Comparison of ENCODE assay signal across 8 mouse cellular contexts in the genomic region with DNA sequence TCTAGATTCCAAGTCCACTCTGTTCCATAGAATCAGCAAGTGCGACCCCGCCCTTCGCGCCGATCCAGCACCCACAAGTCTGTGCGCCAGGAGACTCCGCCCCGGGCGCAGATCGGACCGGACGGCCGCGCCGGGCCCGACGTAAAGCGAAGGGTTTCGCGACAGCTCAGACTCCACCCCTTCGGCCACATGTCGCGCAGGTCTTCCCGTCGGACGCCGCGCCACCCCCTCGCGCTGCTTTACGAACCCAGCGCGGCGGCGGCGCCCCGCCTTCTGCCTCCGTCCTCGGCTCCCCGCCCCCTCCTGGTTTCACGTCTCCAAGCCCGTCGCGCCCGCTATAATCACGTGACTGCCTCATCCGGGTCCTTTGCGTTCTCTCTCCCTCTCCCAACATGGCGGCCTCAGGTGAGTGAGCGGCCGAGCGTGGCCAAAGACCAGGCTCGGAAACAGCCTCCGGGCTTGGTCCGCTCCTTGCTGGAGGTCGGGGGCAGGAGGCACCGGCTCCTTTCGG. TPM values are rescaled to one million over a fixed set of nuclear protein-coding genes. Genes with fewer than 3 reads are reported as not detected.
DNase-seq lines count a peak whose midpoint lies in the region; ATAC-seq lines count a peak whose summit lies in the region.

A gene (plus strand): TSS at position 215 of the 511 bp plus-strand sequence.

- peak within 1 kb of the TSS; percentile 95 for H3K4me3 ChIP-seq in forebrain, embryonic 14.5 days (ENCODE audit: low read depth, low read length)
- H3K4me3 ChIP-seq in neural tube, embryonic 15.5 days (replicated peaks) = peak within 1 kb of the TSS; percentile 95

- peak; percentile 99 for DNase-seq in ES-CJ7 (ENCODE audit: low read depth, low spot score)
- peak; percentile 99 for DNase-seq in cerebellum, adult 11 months
- DNase-seq in forebrain, embryonic 14.5 days (ENCODE audit: low spot score) = peak; percentile 99
- DNase-seq in heart, postnatal 14 days = peak; percentile 99
- peak; percentile 99 for DNase-seq in layer of hippocampus, adult 11-12 months (ENCODE audit: low spot score)
- DNase-seq in lung, adult 18-20 months = peak; percentile 99
- peak; percentile 99 for DNase-seq in testis, postnatal 14 days (ENCODE audit: low spot score)

- under 1% methylated on average over 58 of the region's 58 CpGs for WGBS in forebrain, embryonic 14.5 days
- under 1% methylated on average over 58 of the region's 58 CpGs for WGBS in neural tube, embryonic 15.5 days

- ATAC-seq in forebrain, embryonic 14.5 days = peak; percentile 95
- ATAC-seq in neural tube, embryonic 15.5 days (ENCODE audit: low FRiP score) = peak; percentile 91

- H3K27ac ChIP-seq in forebrain, embryonic 14.5 days (ENCODE audit: low read depth, low read length) = peak within 1 kb of the TSS; percentile 96
- H3K27ac ChIP-seq in neural tube, embryonic 15.5 days (replicated peaks) = peak within 1 kb of the TSS; percentile 99

- H3K36me3 ChIP-seq in forebrain, embryonic 14.5 days (ENCODE audit: control insufficient read depth, insufficient read depth, low read length) = no peaks in the 10 kb centered on the region
- H3K36me3 ChIP-seq in neural tube, embryonic 15.5 days = no peaks in the 10 kb centered on the region

- H3K9ac ChIP-seq in forebrain, embryonic 14.5 days (ENCODE audit: low read length) = peak within 1 kb of the TSS; percentile 96
- peak within 1 kb of the TSS; percentile 95 for H3K9ac ChIP-seq in neural tube, embryonic 15.5 days (replicated peaks)

- H3K27me3 ChIP-seq in forebrain, embryonic 14.5 days (replicated peaks; ENCODE audit: control insufficient read depth, insufficient read depth, low read length) = no peaks in the 10 kb centered on the region
- 0 out of 2 replicates have a peak, but pooled peaks cover 3% of the 10 kb centered on the region for H3K27me3 ChIP-seq in neural tube, embryonic 15.5 days (replicated peaks)

- H3K9me3 ChIP-seq in forebrain, embryonic 14.5 days (replicated peaks; ENCODE audit: control insufficient read depth, low read length) = no peaks in the 10 kb centered on the region
- H3K9me3 ChIP-seq in neural tube, embryonic 15.5 days (replicated peaks) = no peaks in the 10 kb centered on the region

- intact Hi-C loops in heart, postnatal 14 days (cut with DNase I) = no loop called here

- H3K4me1 ChIP-seq in forebrain, embryonic 14.5 days (ENCODE audit: control insufficient read depth, insufficient read depth, low read length) = peaks cover 13% of the 10 kb centered on the region
- peaks cover 25% of the 10 kb centered on the region for H3K4me1 ChIP-seq in neural tube, embryonic 15.5 days

- H3K4me2 ChIP-seq in forebrain, embryonic 14.5 days (ENCODE audit: low read length) = peak within 1 kb of the TSS; percentile 86
- peak within 1 kb of the TSS; percentile 79 for H3K4me2 ChIP-seq in neural tube, embryonic 15.5 days

RNA-seq across cellular contexts. Expression of the gene that starts here (rescaled TPM):
- 99.3 and 100 TPM in 2 replicates for polyA plus RNA-seq in forebrain, embryonic 14.5 days (2014; fragmentation: Nextera tagmentation; extraction: Ambion mirVana)
- total RNA-seq in heart, postnatal 14 days (2021) = 100 to 1,000 TPM; 130 to 147 TPM
- 72.6 and 87.1 TPM in 2 replicates for polyA plus RNA-seq in neural tube, embryonic 15.5 days (2015; fragmentation: Nextera tagmentation; extraction: Ambion mirVana)

Comparison
In these comparisons a context has a peak if more than half of its experiments do, and no peak if none do; other contexts are left out.
1. Peak in every context shown above with its lines: DNase-seq, ATAC-seq, H3K4me3 ChIP-seq and H3K27ac ChIP-seq.